Comparison of ENCODE assay signal across 18 mouse cellular contexts in the genomic region with DNA sequence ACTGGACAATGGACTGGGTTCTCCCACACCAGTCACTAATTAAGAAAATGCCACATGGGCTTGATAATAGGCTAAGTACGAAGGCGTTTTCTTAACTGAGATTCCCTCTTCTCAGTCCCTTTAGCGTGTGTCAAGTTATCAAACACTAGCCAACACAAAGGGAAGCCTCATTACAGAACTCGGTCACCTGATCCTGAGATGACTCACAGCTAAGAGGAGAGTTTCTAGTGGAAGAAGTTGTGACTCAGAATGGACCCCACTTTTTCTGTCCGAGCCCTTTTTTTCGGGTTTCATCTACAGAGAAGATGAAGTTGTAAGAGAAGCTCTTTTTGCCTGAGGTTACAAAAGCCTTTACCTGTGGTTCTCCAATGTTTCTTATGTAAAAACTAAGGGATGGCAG. TPM values are rescaled to one million over a fixed set of nuclear protein-coding genes. Genes with fewer than 3 reads are reported as not detected.
"Had no signal": no experiment of that assay in that cellular context is flagged by ENCODE, and none has a peak within 500 bp of the region (broad histone marks: within the 10 kb centered on the region; RNA-seq: fewer than 3 reads in every experiment).

No protein-coding gene starts in this region.

- H3K4me3 ChIP-seq: left cerebral cortex, adult 2 months; liver, embryonic 13.5 days; neural tube, embryonic 13.5 days; stomach, embryonic 15.5 days had no signal

- H3K4me1 ChIP-seq: liver, embryonic 13.5 days had no signal

- DNase-seq: kidney, postnatal 36 days; layer of hippocampus, postnatal 36 days; liver, embryonic 13.5 days; lung, adult 2 months; lung, postnatal 14 days; lung, postnatal 4 days; midbrain, embryonic 14.5 days; retina, postnatal 1 day; right cerebral cortex, postnatal 25 days; spleen, adult 18-20 months; thymus, postnatal 36 days had no signal

- H3K27ac ChIP-seq: kidney, postnatal 0 days; left cerebral cortex, adult 2 months; liver, embryonic 13.5 days; neural tube, embryonic 13.5 days; stomach, embryonic 15.5 days had no signal

- H3K27me3 ChIP-seq: liver, embryonic 13.5 days; neural tube, embryonic 13.5 days; stomach, embryonic 15.5 days had no signal

RNA-seq across cellular contexts. Expression of gene Slit3, which starts 38.0 kb away (rescaled TPM):
- total RNA-seq: megakaryocyte progenitor cell, adult 5-6 weeks; megakaryocyte-erythroid progenitor cell, adult 5-6 weeks; neutrophil, adult 5-6 weeks had no signal
